Mouse (Mus musculus): ENCODE measurements around the gene Ugt1a7c.
"Not testable (repeated sequence)": the region's sequence is repeated elsewhere in the genome, so short reads cannot be mapped to it uniquely, and the experiment has no call there.

DNA sequence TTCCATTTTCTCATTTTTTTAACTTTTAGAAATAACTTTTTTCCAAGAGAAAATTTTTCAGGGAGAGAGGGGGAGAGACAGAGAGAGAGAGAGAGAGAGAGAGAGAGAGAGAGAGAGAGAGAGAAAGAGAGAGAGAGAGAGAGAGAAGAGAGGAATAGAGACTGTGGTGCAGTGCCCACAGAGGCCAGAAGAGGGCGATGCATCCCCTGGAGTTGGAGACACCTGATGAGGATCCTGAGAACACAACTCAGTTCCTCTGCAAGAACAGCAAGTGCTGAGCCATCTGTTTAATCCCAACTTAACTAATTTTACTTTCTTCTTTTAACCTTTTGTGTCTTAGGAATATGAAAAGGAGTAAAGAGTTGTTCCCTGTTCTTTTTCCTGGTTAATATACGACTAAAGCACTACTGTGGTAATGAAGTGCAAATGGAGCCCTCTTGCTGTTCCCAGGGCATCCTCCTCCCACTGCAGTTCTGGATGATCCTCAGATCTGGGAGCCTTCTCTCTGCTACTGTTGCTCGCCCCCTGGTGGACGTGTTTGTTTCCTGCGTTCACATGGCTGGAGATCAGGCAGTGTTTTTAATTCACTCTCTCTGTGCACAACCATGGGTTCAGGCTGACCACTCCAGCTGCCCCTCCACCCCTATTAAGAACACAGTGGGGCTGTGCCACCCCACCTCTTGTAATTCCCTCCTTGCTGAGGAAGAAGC lies 49.3 kb downstream of the Ugt1a7c start:
- TF ChIP-seq CTCF (IDR thresholded peaks at IDR 0.05; ENCODE audit: control insufficient read depth, insufficient read depth, low read length), result peak; percentile 65
- not testable (repeated sequence) for TF ChIP-seq POLR2A (IDR thresholded peaks at IDR 0.05; ENCODE audit: borderline replicate concordance, control insufficient read depth, low read depth, low read length)
